Mouse (Mus musculus) thymus, adult 2 months (tissue): Measurements from ENCODE around the gene C1qtnf12. TPM values are rescaled to one million over a fixed set of nuclear protein-coding genes. Genes with fewer than 3 reads are reported as not detected.

Experiments
- DNase-seq: peaks from one replicate; pipeline ENCODE4 v3.0.0; 2021
- H3K27ac ChIP-seq: fragments of 200-500 bp; 2 replicates; pipeline ENCODE4 v1.5.1; 2012; ENCODE audit warnings: low read length, control low read depth; ENCODE audit not compliant: control insufficient read depth, insufficient read depth
- H3K27me3 ChIP-seq: fragments of 200-500 bp; 2 replicates; pipeline ENCODE4 v1.6.1; 2012; ENCODE audit warnings: mild to moderate bottlenecking, low read length, moderate library complexity, mixed read lengths; ENCODE audit not compliant: control insufficient read depth, insufficient read depth
- H3K36me3 ChIP-seq: fragments of 200-500 bp; 2 replicates; pipeline ENCODE4 v1.6.1; 2012; ENCODE audit warnings: mild to moderate bottlenecking, low read length, moderate library complexity; ENCODE audit not compliant: control insufficient read depth, insufficient read depth
- H3K4me1 ChIP-seq: fragments of 200-500 bp; replicated peaks from 2 replicates; pipeline ENCODE4 v1.6.1; 2012; ENCODE audit warnings: low read length; ENCODE audit not compliant: control insufficient read depth, insufficient read depth
- H3K4me3 ChIP-seq: fragments of 200-500 bp; 2 replicates; pipeline ENCODE4 v1.5.1; 2012; ENCODE audit warnings: mild to moderate bottlenecking, low read length, control low read depth, moderate library complexity; ENCODE audit not compliant: control insufficient read depth, insufficient read depth
- CTCF ChIP-seq: fragments of 200-500 bp; IDR thresholded peaks from 2 replicates; pipeline ENCODE4 v1.5.1; 2012; ENCODE audit warnings: mild to moderate bottlenecking, control low read depth, low read length, moderate library complexity, borderline replicate concordance; ENCODE audit not compliant: control insufficient read depth, poor library complexity, insufficient read depth; ENCODE audit errors: extremely low read depth
- POLR2A ChIP-seq: fragments of 200-500 bp; IDR thresholded peaks from 2 replicates; pipeline ENCODE4 v1.6.1; 2012; ENCODE audit warnings: mild to moderate bottlenecking, low read length, control low read depth, moderate library complexity; ENCODE audit not compliant: control insufficient read depth, poor library complexity, insufficient read depth; ENCODE audit errors: extremely low read depth
- WGBS: fragments of 180-500 bp; shearing (Covaris S2); methylation state at CpG from one replicate; pipeline ENCODE4 v1.1.7; 2018; 5-methylcytosine and 5-hydroxymethylcytosine counted together
- polyA plus RNA-seq: library from polyadenylated mRNA; depleted of rRNA; stranded (reverse); fragments of >200 nt; gene quantifications from 2 replicates; pipeline ENCODE4 v1.2.3, GENCODE M21; 2012

Gene C1qtnf12
- polyA plus RNA-seq, 1 experiment: 21.6 TPM

GRCm38 (mm10) chr4:155973239-155973638 is 11.1 kb downstream of the C1qtnf12 start:
- no peak for TF ChIP-seq POLR2A
- TF ChIP-seq CTCF: no peak
- H3K27ac ChIP-seq: no peak overlapping the region
- WGBS: 89% methylated on average over 2 of the region's 2 CpGs
- H3K36me3 ChIP-seq: no peaks in the 10 kb centered on the region
- no peaks in the 10 kb centered on the region for H3K27me3 ChIP-seq
- H3K4me1 ChIP-seq: no peaks in the 10 kb centered on the region
- no peak for DNase-seq
- no peak overlapping the region for H3K4me3 ChIP-seq

- Histone ChIP-seq H3K27me3 (no peaks in the 10 kb centered on the region), H3K36me3 (no peaks in the 10 kb centered on the region), H3K4me3 (no peak overlapping the region), H3K4me1 (no peaks in the 10 kb centered on the region), H3K27ac (no peak overlapping the region)
- TF ChIP-seq POLR2A: no peak
- no peak for TF ChIP-seq CTCF
- no peak for DNase-seq
- 80% methylated on average over 12 of the region's 12 CpGs for WGBS
These were observed 19.4 kb downstream of the C1qtnf12 start for GRCm38 (mm10) chr4:155981436-155982082.

- H3K36me3 ChIP-seq: no peaks in the 10 kb centered on the region
- DNase-seq: no peak
- WGBS: 47% methylated on average over 2 of the region's 2 CpGs
- H3K4me3 ChIP-seq: no peak overlapping the region
- H3K4me1 ChIP-seq: no peaks in the 10 kb centered on the region
- H3K27ac ChIP-seq: no peak overlapping the region
- no peaks in the 10 kb centered on the region for H3K27me3 ChIP-seq
- TF ChIP-seq POLR2A (no peak), CTCF (no peak)
These were observed 21.7 kb downstream of the C1qtnf12 start for GRCm38 (mm10) chr4:155983788-155984187.

GRCm38 (mm10) chr4:155991211-155991907 is 29.2 kb downstream of the C1qtnf12 start:
- H3K27ac ChIP-seq: no peak overlapping the region
- H3K36me3 ChIP-seq: 0 out of 2 replicates have a peak, but pooled peaks cover 3% of the 10 kb centered on the region
- 72% methylated on average over 22 of the region's 22 CpGs for WGBS
- H3K4me3 ChIP-seq: peak overlapping the region; percentile 63
- no peaks in the 10 kb centered on the region for H3K27me3 ChIP-seq
- H3K4me1 ChIP-seq: peaks cover 12% of the 10 kb centered on the region
- TF ChIP-seq CTCF (no peak), POLR2A (no peak)
- DNase-seq: peak; percentile 16

- peaks cover 12% of the 10 kb centered on the region for H3K4me1 ChIP-seq
- H3K36me3 ChIP-seq: peaks cover 7% of the 10 kb centered on the region
- peak overlapping the region; percentile 63 for H3K4me3 ChIP-seq
- no peaks in the 10 kb centered on the region for H3K27me3 ChIP-seq
- no peak overlapping the region for H3K27ac ChIP-seq
- WGBS: 13% methylated on average over 37 of the region's 37 CpGs
- DNase-seq: no peak
- no peak for TF ChIP-seq POLR2A
These were observed 29.8 kb downstream of the C1qtnf12 start for GRCm38 (mm10) chr4:155991908-155992230.

DNA sequence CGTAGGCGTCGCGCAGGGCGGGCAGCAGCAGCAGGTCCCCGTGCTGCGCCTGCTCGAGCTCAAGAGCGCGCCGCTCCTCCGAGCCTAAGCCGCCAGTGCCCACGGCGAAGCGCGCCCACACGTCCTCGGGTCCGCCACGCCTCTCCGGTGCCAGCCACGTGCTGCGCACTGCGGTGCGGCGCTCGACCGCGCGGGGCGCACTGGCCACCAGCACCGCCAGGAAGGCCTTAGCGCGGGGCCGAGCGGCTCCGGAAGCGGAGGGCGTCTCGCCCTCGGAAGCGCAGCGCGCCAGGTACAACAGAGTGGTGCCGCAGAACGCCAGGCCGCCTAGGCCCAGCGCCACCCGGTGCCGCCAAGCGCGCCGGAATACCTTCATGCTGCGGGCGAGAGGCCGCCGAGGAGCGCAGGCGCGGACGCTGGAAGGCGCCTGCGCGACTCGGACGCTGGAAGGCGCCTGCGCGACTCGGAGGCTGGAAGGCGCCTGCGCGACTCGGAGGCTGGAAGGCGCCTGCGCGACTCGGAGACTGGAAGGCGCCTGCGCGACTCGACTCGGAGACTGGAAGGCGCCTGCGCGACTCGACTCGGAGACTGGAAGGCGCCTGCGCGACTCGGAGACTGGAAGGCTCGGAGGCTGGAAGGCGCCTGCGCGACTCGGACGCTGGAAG is 30.3 kb downstream of the C1qtnf12 start, which contains the start of the genes B3galt6 and Sdf4:
Gene B3galt6, minus strand, starts transcription at position 409 of the 665 bp plus-strand sequence.
Gene Sdf4, plus strand, starts transcription at position 632 of the 665 bp plus-strand sequence.
- peak; percentile 84 for DNase-seq
- H3K27ac ChIP-seq: peak within 1 kb of the TSS; percentile 67
- H3K4me3 ChIP-seq: peak within 1 kb of the TSS; percentile 63
- H3K27me3 ChIP-seq: no peaks in the 10 kb centered on the region
- peaks cover 12% of the 10 kb centered on the region for H3K4me1 ChIP-seq
- H3K36me3 ChIP-seq: peaks cover 10% of the 10 kb centered on the region
- WGBS: under 1% methylated on average over 99 of the region's 99 CpGs
- TF ChIP-seq POLR2A (peak; percentile 54; the same call in 1 of the 2 replicates), CTCF (peak; percentile 99)
